Mouse (Mus musculus) frontal cortex, postnatal 36 days (tissue): ENCODE data around the gene Sly.
"Not testable (repeated sequence)": the region's sequence is repeated elsewhere in the genome, so short reads cannot be mapped to it uniquely, and the experiment has no call there.

Experiments
- DNase-seq, 2 experiments: peaks; one replicate each; pipeline ENCODE4 v3.0.0; 2022; ENCODE audit warnings: low spot score in 2 of 2

Gene Sly

DNA sequence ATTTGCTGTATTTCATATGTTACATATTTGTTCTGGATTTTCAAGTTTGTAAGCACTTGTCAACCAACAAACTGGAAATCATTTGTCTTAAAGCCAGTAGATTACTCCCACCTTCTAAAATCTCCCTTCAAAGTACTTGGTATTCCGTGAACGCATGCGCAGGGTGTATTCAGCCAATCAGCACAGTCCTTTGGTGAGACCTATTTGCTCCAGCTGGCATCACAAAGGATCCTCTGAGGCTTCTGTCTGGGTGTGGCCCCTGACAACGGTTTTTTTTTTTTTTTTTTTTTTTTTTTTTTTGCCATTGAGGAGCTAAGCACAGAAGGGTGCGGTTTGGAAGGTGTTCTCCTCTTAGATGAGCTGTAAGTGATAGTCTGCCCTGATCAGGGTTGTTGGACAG is at the start of gene Sly:
TSS of gene Sly (plus strand) at position 301 of the 400 bp plus-strand sequence.
- not testable (repeated sequence) for DNase-seq
